Mouse (Mus musculus): ENCODE measurements around the gene Mier2. TPM values are rescaled to one million over a fixed set of nuclear protein-coding genes. Genes with fewer than 3 reads are reported as not detected.

Mier2 gene
- polyA plus RNA-seq, 2 experiments: 56.5 to 162 TPM

GRCm38 (mm10) chr10:79541522-79541921 is 13.5 kb downstream of the Mier2 start:
- no peak overlapping the region for H3K27ac ChIP-seq (replicated peaks; ENCODE audit: low read depth, low read length)
- H3K4me1 ChIP-seq (ENCODE audit: control insufficient read depth, insufficient read depth, low read length): no peaks in the 10 kb centered on the region
- no peak overlapping the region for H3K4me3 ChIP-seq (replicated peaks; ENCODE audit: low read length)
- ATAC-seq (ENCODE audit: low FRiP score, low read depth) (no peak), DNase-seq (ENCODE audit: low spot score) (no peak)
- 81% methylated on average over 15 of the region's 15 CpGs for WGBS
- H3K27me3 ChIP-seq (ENCODE audit: control insufficient read depth, insufficient read depth, low read length): no peaks in the 10 kb centered on the region
- H3K9ac ChIP-seq (ENCODE audit: low read depth, low read length, severe bottlenecking): no peak overlapping the region
- H3K9me3 ChIP-seq (ENCODE audit: control insufficient read depth, low read length): no peaks in the 10 kb centered on the region
- no peak for TF ChIP-seq POLR2A (IDR thresholded peaks at IDR 0.05; ENCODE audit: borderline replicate concordance, extremely low read depth, insufficient read depth, insufficient read length)
- no peak overlapping the region for H3K4me2 ChIP-seq (replicated peaks; ENCODE audit: low read depth, low read length, severe bottlenecking)
- peaks cover 83% of the 10 kb centered on the region for H3K36me3 ChIP-seq (ENCODE audit: control insufficient read depth, insufficient read depth, low read length)

- Histone ChIP-seq H3K36me3 (ENCODE audit: control insufficient read depth, insufficient read depth, low read length) (peaks cover 76% of the 10 kb centered on the region), H3K9me3 (ENCODE audit: control insufficient read depth, low read length) (no peaks in the 10 kb centered on the region), H3K4me3 (replicated peaks; ENCODE audit: low read length) (no peak overlapping the region), H3K27ac (replicated peaks; ENCODE audit: low read depth, low read length) (no peak overlapping the region), H3K27me3 (ENCODE audit: control insufficient read depth, insufficient read depth, low read length) (no peaks in the 10 kb centered on the region), H3K4me2 (replicated peaks; ENCODE audit: low read depth, low read length, severe bottlenecking) (no peak overlapping the region), H3K9ac (ENCODE audit: low read depth, low read length, severe bottlenecking) (no peak overlapping the region), H3K4me1 (ENCODE audit: control insufficient read depth, insufficient read depth, low read length) (no peaks in the 10 kb centered on the region)
- TF ChIP-seq POLR2A (IDR thresholded peaks at IDR 0.05; ENCODE audit: borderline replicate concordance, extremely low read depth, insufficient read depth, insufficient read length): no peak
- DNase-seq (ENCODE audit: low spot score) (no peak), ATAC-seq (ENCODE audit: low FRiP score, low read depth) (no peak)
- 98% methylated on average over 11 of the region's 11 CpGs for WGBS
Observed at GRCm38 (mm10) chr10:79540746-79541145, 14.3 kb downstream of the Mier2 start.

- Histone ChIP-seq H3K27me3 (ENCODE audit: control insufficient read depth, insufficient read depth, low read length) (no peaks in the 10 kb centered on the region), H3K4me3 (replicated peaks; ENCODE audit: low read length) (no peak overlapping the region), H3K9me3 (ENCODE audit: control insufficient read depth, low read length) (no peaks in the 10 kb centered on the region), H3K27ac (replicated peaks; ENCODE audit: low read depth, low read length) (no peak overlapping the region), H3K36me3 (ENCODE audit: control insufficient read depth, insufficient read depth, low read length) (peaks cover 67% of the 10 kb centered on the region), H3K9ac (ENCODE audit: low read depth, low read length, severe bottlenecking) (no peak overlapping the region), H3K4me2 (replicated peaks; ENCODE audit: low read depth, low read length, severe bottlenecking) (no peak overlapping the region), H3K4me1 (ENCODE audit: control insufficient read depth, insufficient read depth, low read length) (no peaks in the 10 kb centered on the region)
- DNase-seq (ENCODE audit: low spot score): no peak
- no peak for TF ChIP-seq POLR2A (IDR thresholded peaks at IDR 0.05; ENCODE audit: borderline replicate concordance, extremely low read depth, insufficient read depth, insufficient read length)
- 90% methylated on average over 16 of the region's 16 CpGs for WGBS
- ATAC-seq (ENCODE audit: low FRiP score, low read depth): no peak
Observed at GRCm38 (mm10) chr10:79539701-79540495, 15.1 kb downstream of the Mier2 start.

- DNase-seq (ENCODE audit: low spot score) (no peak), ATAC-seq (ENCODE audit: low FRiP score, low read depth) (no peak)
- H3K9me3 ChIP-seq (ENCODE audit: control insufficient read depth, low read length): no peaks in the 10 kb centered on the region
- 66% methylated on average over 4 of the region's 4 CpGs for WGBS
- H3K36me3 ChIP-seq (ENCODE audit: control insufficient read depth, insufficient read depth, low read length): peaks cover 57% of the 10 kb centered on the region
- no peak overlapping the region for H3K4me2 ChIP-seq (replicated peaks; ENCODE audit: low read depth, low read length, severe bottlenecking)
- no peak for TF ChIP-seq POLR2A (IDR thresholded peaks at IDR 0.05; ENCODE audit: borderline replicate concordance, extremely low read depth, insufficient read depth, insufficient read length)
- H3K27ac ChIP-seq (replicated peaks; ENCODE audit: low read depth, low read length): no peak overlapping the region
- H3K4me1 ChIP-seq (ENCODE audit: control insufficient read depth, insufficient read depth, low read length): 0 out of 2 replicates have a peak, but pooled peaks cover 2% of the 10 kb centered on the region
- no peak overlapping the region for H3K9ac ChIP-seq (ENCODE audit: low read depth, low read length, severe bottlenecking)
- no peaks in the 10 kb centered on the region for H3K27me3 ChIP-seq (ENCODE audit: control insufficient read depth, insufficient read depth, low read length)
- no peak overlapping the region for H3K4me3 ChIP-seq (replicated peaks; ENCODE audit: low read length)
Observed at GRCm38 (mm10) chr10:79538873-79539272, 16.1 kb downstream of the Mier2 start.

- 0 out of 2 replicates have a peak, but pooled peaks cover 4% of the 10 kb centered on the region for H3K4me1 ChIP-seq (ENCODE audit: control insufficient read depth, insufficient read depth, low read length)
- H3K9ac ChIP-seq (ENCODE audit: low read depth, low read length, severe bottlenecking): no peak overlapping the region
- 84% methylated on average over 3 of the region's 3 CpGs for WGBS
- no peak for DNase-seq (ENCODE audit: low spot score)
- ATAC-seq (ENCODE audit: low FRiP score, low read depth): no peak
- H3K4me3 ChIP-seq (replicated peaks; ENCODE audit: low read length): no peak overlapping the region
- H3K27me3 ChIP-seq (ENCODE audit: control insufficient read depth, insufficient read depth, low read length): no peaks in the 10 kb centered on the region
- no peaks in the 10 kb centered on the region for H3K9me3 ChIP-seq (ENCODE audit: control insufficient read depth, low read length)
- H3K27ac ChIP-seq (replicated peaks; ENCODE audit: low read depth, low read length): no peak overlapping the region
- TF ChIP-seq POLR2A (IDR thresholded peaks at IDR 0.05; ENCODE audit: borderline replicate concordance, extremely low read depth, insufficient read depth, insufficient read length): no peak
- peaks cover 51% of the 10 kb centered on the region for H3K36me3 ChIP-seq (ENCODE audit: control insufficient read depth, insufficient read depth, low read length)
- H3K4me2 ChIP-seq (replicated peaks; ENCODE audit: low read depth, low read length, severe bottlenecking): no peak overlapping the region
Observed at GRCm38 (mm10) chr10:79538323-79538722, 16.7 kb downstream of the Mier2 start.
